Mouse (Mus musculus) duodenum, adult 2 months (tissue): ENCODE data around the gene Bex6. TPM values are rescaled to one million over a fixed set of nuclear protein-coding genes. Genes with fewer than 3 reads are reported as not detected.

Experiments used
- polyA plus RNA-seq: library from polyadenylated mRNA; depleted of rRNA; stranded (reverse); fragments of >200 nt; gene quantifications from 2 replicates; pipeline ENCODE4 v1.2.3, GENCODE M21; 2012; ENCODE audit warnings: low replicate concordance; rRNA removed

Gene Bex6
- not detected in 2 replicates for polyA plus RNA-seq

DNA sequence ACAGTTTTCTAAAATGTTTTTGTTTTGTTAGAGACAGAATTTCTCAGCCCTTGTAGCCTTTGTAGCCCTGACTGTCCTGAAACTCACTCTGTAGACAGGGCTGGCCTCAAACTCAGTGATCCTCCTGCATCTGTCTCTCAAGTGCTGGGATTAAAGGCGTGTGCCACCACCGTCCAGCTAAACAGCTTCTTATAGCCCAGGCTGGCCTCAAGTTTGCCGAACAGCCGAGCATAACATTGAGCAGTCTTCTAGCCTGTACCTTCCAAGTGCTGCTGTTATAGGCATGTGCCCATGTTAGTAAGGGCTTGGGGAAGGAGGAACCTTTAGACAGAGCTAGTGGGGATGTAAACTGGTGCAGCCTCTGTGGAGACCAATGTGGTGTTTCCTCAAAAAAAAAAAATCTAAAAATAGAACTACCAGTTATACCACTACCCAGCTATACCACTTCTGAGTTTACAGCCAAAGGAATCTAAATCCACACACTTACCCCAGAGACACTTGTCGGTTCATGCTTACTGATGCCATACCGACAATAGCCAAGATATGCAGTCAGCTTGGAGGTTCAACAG is at the start of gene Bex6:
Gene Bex6, plus strand, starts transcription at position 491 of the 569 bp plus-strand sequence.

DNA sequence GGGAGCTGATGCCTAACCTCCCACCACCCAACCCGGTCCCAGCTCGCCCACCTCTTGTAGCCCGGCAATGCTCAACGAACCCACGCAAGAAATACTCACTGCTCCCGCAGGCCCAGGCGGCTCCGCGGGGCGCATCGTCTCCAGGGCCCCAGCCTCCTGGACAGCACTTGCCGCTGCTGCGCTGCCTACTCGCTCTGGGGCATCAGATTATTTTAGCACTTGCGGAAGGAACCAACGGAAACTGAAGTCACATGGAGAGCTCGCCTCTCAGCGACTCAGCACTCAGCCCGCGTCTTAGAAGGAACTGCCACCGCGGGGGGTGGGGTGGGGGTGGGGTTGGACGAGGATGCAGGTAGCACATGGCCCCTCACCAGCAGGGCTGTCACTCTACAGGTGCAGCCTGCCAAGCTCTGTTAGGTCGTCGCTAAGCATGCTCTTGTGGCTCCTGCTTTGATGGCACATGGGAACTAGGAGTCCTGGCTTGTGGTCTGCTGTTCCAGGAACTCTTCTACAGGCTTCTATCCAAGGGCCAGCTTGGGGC is 14.3 kb upstream of the Bex6 start, which contains the start of gene Nrros:
Gene Nrros, minus strand, starts transcription at position 314 of the 541 bp plus-strand sequence.

Other genes with a start within 250 kb of the Bex6 start
- 1.0 and 1.8 TPM in 2 replicates for gene Pigz, start 246.0 kb upstream of the Bex6 start, polyA plus RNA-seq
- gene 0610012G03Rik, start 231.3 kb upstream of the Bex6 start, polyA plus RNA-seq = 123 and 271 TPM in 2 replicates
- gene Ncbp2, start 231.3 kb upstream of the Bex6 start, polyA plus RNA-seq = 0.66 and 2.2 TPM in 2 replicates
- 0.89 and 1.3 TPM in 2 replicates for gene Senp5, start 176.5 kb upstream of the Bex6 start, polyA plus RNA-seq
- 7.6 and 10.4 TPM in 2 replicates for gene Pak2, start 100.5 kb upstream of the Bex6 start, polyA plus RNA-seq
- gene Pigx, start 80.1 kb upstream of the Bex6 start, polyA plus RNA-seq = 48.1 and 53.2 TPM in 2 replicates
- 17.2 and 29.4 TPM in 2 replicates for gene Cep19, start 80.0 kb upstream of the Bex6 start, polyA plus RNA-seq
- gene Nrros, start 14.2 kb upstream of the Bex6 start, polyA plus RNA-seq = 6.1 and 6.8 TPM in 2 replicates
- 1.0 and 1.3 TPM in 2 replicates for gene Fbxo45, start 67.3 kb downstream of the Bex6 start, polyA plus RNA-seq
- 0.55 and 0.72 TPM in 2 replicates for gene Wdr53, start 67.4 kb downstream of the Bex6 start, polyA plus RNA-seq
- gene Smco1, start 91.6 kb downstream of the Bex6 start, polyA plus RNA-seq = not detected in 2 replicates
- 3.2 and 3.9 TPM in 2 replicates for gene Rnf168, start 97.6 kb downstream of the Bex6 start, polyA plus RNA-seq
- 0.50 and 2.0 TPM in 2 replicates for gene Ubxn7, start 152.4 kb downstream of the Bex6 start, polyA plus RNA-seq
- 0.59 TPM in 1 of 2 replicates, not detected in the other for gene Tm4sf19, start 220.7 kb downstream of the Bex6 start, polyA plus RNA-seq
- 0.39 and 2.7 TPM in 2 replicates for gene Tctex1d2, start 239.9 kb downstream of the Bex6 start, polyA plus RNA-seq